Mouse (Mus musculus) embryonic fibroblast, embryonic 13.5 days (primary cell): ENCODE data around the gene Gas2l2.

ENCODE experiments used
- CTCF ChIP-seq: IDR thresholded peaks from 2 replicates; pipeline ENCODE4 v1.5.1; 2011; ENCODE audit warnings: mild to moderate bottlenecking, control low read depth, low read length, moderate library complexity, borderline replicate concordance; ENCODE audit not compliant: insufficient read depth
- POLR2A ChIP-seq: IDR thresholded peaks from 2 replicates; pipeline ENCODE4 v1.6.1; 2011; ENCODE audit warnings: low read depth, mild to moderate bottlenecking, control low read depth, low read length, moderate library complexity

- TF ChIP-seq CTCF, result no peak
- no peak for TF ChIP-seq POLR2A
These were observed 44.2 kb upstream of the Gas2l2 start for GRCm38 (mm10) chr11:83473235-83474016.
